Mouse (Mus musculus) cerebellum, adult 18-20 months (tissue): Measurements from ENCODE around the gene Inha.

Experiments
- DNase-seq, 2 experiments: peaks; one replicate each; pipeline ENCODE4 v3.0.0; 2021

Gene Inha

GRCm38 (mm10) chr1:75558388-75559178 is 51.7 kb downstream of the Inha start:
- peak in 1 of 2 experiments; percentile 29 for DNase-seq

DNA sequence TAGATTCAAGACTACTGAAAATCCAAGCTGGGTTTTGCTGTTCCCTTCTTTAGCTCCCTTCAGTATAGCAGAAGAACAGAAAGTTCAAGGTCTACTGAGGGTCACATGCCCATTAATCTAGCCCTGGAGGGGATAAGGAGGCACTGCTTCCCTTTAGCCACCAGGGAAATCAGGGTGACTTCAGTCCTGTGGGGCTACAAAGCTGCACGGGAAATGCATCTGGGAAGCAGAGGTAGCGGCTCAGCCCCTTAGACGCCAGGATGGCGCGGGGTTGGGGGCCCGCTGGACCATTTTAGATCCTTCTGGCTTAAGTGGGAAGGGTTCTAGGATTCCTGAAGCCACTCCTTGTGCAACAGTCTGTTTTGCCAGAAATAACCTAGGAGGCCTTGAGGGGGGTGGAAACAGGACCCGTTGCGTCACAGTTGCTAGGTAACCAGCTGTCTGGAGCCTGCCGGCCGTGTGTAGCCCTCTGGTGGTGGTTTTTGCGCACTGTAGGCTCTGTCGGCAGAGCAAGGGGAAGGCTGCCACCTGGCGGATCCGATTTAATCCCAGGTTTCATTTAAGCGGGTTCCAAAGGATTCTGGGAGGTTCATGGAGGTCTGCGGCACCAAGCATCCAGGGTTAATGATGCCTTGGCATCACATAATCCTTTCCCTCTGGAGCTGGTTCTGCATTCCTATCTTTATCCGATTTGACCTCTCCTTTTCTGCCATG is 52.5 kb downstream of the Inha start:
- peak; percentile 95 to 97 for DNase-seq
